Mouse (Mus musculus): ENCODE results near the gene Elac2. TPM values are rescaled to one million over a fixed set of nuclear protein-coding genes. Genes with fewer than 3 reads are reported as not detected.
A peak's percentile ranks its signal among the peaks of the same experiment; 100 is the strongest.

The Elac2 gene
- polyA plus RNA-seq, 1 experiment from 2014 or later: 30.7 TPM

GRCm38 (mm10) chr11:64972418-64972817 is 6.4 kb upstream of the Elac2 start:
- H3K9ac ChIP-seq (replicated peaks): no peak overlapping the region
- 85% methylated on average over 2 of the region's 2 CpGs for WGBS
- H3K27ac ChIP-seq: no peak overlapping the region
- peaks cover 29% of the 10 kb centered on the region for H3K27me3 ChIP-seq
- H3K9me3 ChIP-seq: no peaks in the 10 kb centered on the region
- no peak for ATAC-seq
- no peak overlapping the region for H3K4me2 ChIP-seq (replicated peaks)
- no peaks in the 10 kb centered on the region for H3K36me3 ChIP-seq
- H3K4me1 ChIP-seq (replicated peaks): 0 out of 2 replicates have a peak, but pooled peaks cover 4% of the 10 kb centered on the region
- H3K4me3 ChIP-seq (replicated peaks): no peak overlapping the region

- Histone ChIP-seq H3K4me2 (replicated peaks) (peak overlapping the region; percentile 93), H3K4me3 (replicated peaks) (peak overlapping the region; percentile 89), H3K36me3 (peaks cover 34% of the 10 kb centered on the region), H3K27ac (no peak overlapping the region), H3K4me1 (replicated peaks) (peaks cover 17% of the 10 kb centered on the region), H3K9me3 (no peaks in the 10 kb centered on the region), H3K27me3 (peaks cover 9% of the 10 kb centered on the region), H3K9ac (replicated peaks) (peak overlapping the region; percentile 86)
- ATAC-seq: no peak
- WGBS: 15% methylated on average over 9 of the region's 9 CpGs
These were observed 629 bp downstream of the Elac2 start for GRCm38 (mm10) chr11:64979489-64979845.

- no peak for ATAC-seq
- no peak overlapping the region for H3K4me3 ChIP-seq (replicated peaks)
- no peak overlapping the region for H3K4me2 ChIP-seq (replicated peaks)
- no peak overlapping the region for H3K9ac ChIP-seq (replicated peaks)
- WGBS: 87% methylated on average over 2 of the region's 2 CpGs
- H3K36me3 ChIP-seq: peaks cover 92% of the 10 kb centered on the region
- no peaks in the 10 kb centered on the region for H3K27me3 ChIP-seq
- no peaks in the 10 kb centered on the region for H3K4me1 ChIP-seq (replicated peaks)
- H3K9me3 ChIP-seq: no peaks in the 10 kb centered on the region
- no peak overlapping the region for H3K27ac ChIP-seq
These were observed 9.7 kb downstream of the Elac2 start for GRCm38 (mm10) chr11:64988556-64988955.

- H3K27me3 ChIP-seq: no peaks in the 10 kb centered on the region
- H3K9me3 ChIP-seq: no peaks in the 10 kb centered on the region
- WGBS: 85% methylated on average over 3 of the region's 3 CpGs
- H3K4me2 ChIP-seq (replicated peaks): no peak overlapping the region
- H3K27ac ChIP-seq: no peak overlapping the region
- no peaks in the 10 kb centered on the region for H3K4me1 ChIP-seq (replicated peaks)
- H3K4me3 ChIP-seq (replicated peaks): no peak overlapping the region
- H3K36me3 ChIP-seq: peaks cover 92% of the 10 kb centered on the region
- no peak overlapping the region for H3K9ac ChIP-seq (replicated peaks)
- no peak for ATAC-seq
These were observed 19.6 kb downstream of the Elac2 start for GRCm38 (mm10) chr11:64998439-64998838.

- Histone ChIP-seq H3K36me3 (peaks cover 90% of the 10 kb centered on the region), H3K9ac (replicated peaks) (no peak overlapping the region), H3K27me3 (no peaks in the 10 kb centered on the region), H3K9me3 (no peaks in the 10 kb centered on the region), H3K4me2 (replicated peaks) (no peak overlapping the region), H3K27ac (no peak overlapping the region), H3K4me1 (replicated peaks) (no peaks in the 10 kb centered on the region), H3K4me3 (replicated peaks) (no peak overlapping the region)
- 86% methylated on average over 5 of the region's 5 CpGs for WGBS
- no peak for ATAC-seq
These were observed 20.8 kb downstream of the Elac2 start for GRCm38 (mm10) chr11:64999685-65000084.

- no peaks in the 10 kb centered on the region for H3K27me3 ChIP-seq
- no peak overlapping the region for H3K4me3 ChIP-seq (replicated peaks)
- no peak overlapping the region for H3K27ac ChIP-seq
- no peaks in the 10 kb centered on the region for H3K4me1 ChIP-seq (replicated peaks)
- no peak for ATAC-seq
- peaks cover 85% of the 10 kb centered on the region for H3K36me3 ChIP-seq
- no peak overlapping the region for H3K4me2 ChIP-seq (replicated peaks)
- H3K9me3 ChIP-seq: no peaks in the 10 kb centered on the region
- H3K9ac ChIP-seq (replicated peaks): no peak overlapping the region
- WGBS: 94% methylated on average over 14 of the region's 14 CpGs
These were observed 22.9 kb downstream of the Elac2 start for GRCm38 (mm10) chr11:65001729-65002128.

- H3K27ac ChIP-seq: no peak overlapping the region
- no peak for ATAC-seq
- 89% methylated on average over 5 of the region's 5 CpGs for WGBS
These were observed 24.8 kb downstream of the Elac2 start for GRCm38 (mm10) chr11:65003611-65004010.

GRCm38 (mm10) chr11:65004836-65005235 is 26.0 kb downstream of the Elac2 start:
- whole genome bisulfite sequencing: 90% methylated on average over 3 of the region's 3 CpGs
- Histone ChIP-seq H3K9me3 (no peaks in the 10 kb centered on the region), H3K27me3 (no peaks in the 10 kb centered on the region), H3K4me1 (replicated peaks) (no peaks in the 10 kb centered on the region), H3K4me2 (replicated peaks) (no peak overlapping the region), H3K9ac (replicated peaks) (no peak overlapping the region), H3K4me3 (replicated peaks) (no peak overlapping the region), H3K36me3 (peaks cover 60% of the 10 kb centered on the region), H3K27ac (no peak overlapping the region)
- ATAC-seq: no peak

More at GRCm38 (mm10) chr11:65003611-65004010, 24.8 kb downstream of the Elac2 start:
- H3K27me3 ChIP-seq: no peaks in the 10 kb centered on the region
- no peak overlapping the region for H3K9ac ChIP-seq (replicated peaks)
- H3K4me1 ChIP-seq (replicated peaks): no peaks in the 10 kb centered on the region
- no peaks in the 10 kb centered on the region for H3K9me3 ChIP-seq
- peaks cover 72% of the 10 kb centered on the region for H3K36me3 ChIP-seq
- no peak overlapping the region for H3K4me3 ChIP-seq (replicated peaks)
- H3K4me2 ChIP-seq (replicated peaks): no peak overlapping the region

GRCm38 (mm10) chr11:65006047-65006446 is 27.2 kb downstream of the Elac2 start:
- 89% methylated on average over 4 of the region's 4 CpGs for WGBS
- ATAC-seq: no peak

GRCm38 (mm10) chr11:65013906-65014305 is 35.1 kb downstream of the Elac2 start:
- H3K4me3 ChIP-seq (replicated peaks): no peak overlapping the region
- H3K4me2 ChIP-seq (replicated peaks): no peak overlapping the region
- no peak for ATAC-seq
- H3K27me3 ChIP-seq: no peaks in the 10 kb centered on the region
- H3K36me3 ChIP-seq: peaks cover 12% of the 10 kb centered on the region; the same call in 1 of the 2 replicates
- no peaks in the 10 kb centered on the region for H3K9me3 ChIP-seq
- no peaks in the 10 kb centered on the region for H3K4me1 ChIP-seq (replicated peaks)
- 73% methylated on average over 6 of the region's 6 CpGs for WGBS
- no peak overlapping the region for H3K27ac ChIP-seq
- H3K9ac ChIP-seq (replicated peaks): no peak overlapping the region

More at GRCm38 (mm10) chr11:65006047-65006446, 27.2 kb downstream of the Elac2 start:
- H3K27me3 ChIP-seq: no peaks in the 10 kb centered on the region
- H3K27ac ChIP-seq: no peak overlapping the region
- H3K9me3 ChIP-seq: no peaks in the 10 kb centered on the region
- no peak overlapping the region for H3K4me2 ChIP-seq (replicated peaks)
- peaks cover 48% of the 10 kb centered on the region for H3K36me3 ChIP-seq
- H3K4me3 ChIP-seq (replicated peaks): no peak overlapping the region
- H3K4me1 ChIP-seq (replicated peaks): no peaks in the 10 kb centered on the region
- no peak overlapping the region for H3K9ac ChIP-seq (replicated peaks)

GRCm38 (mm10) chr11:65016754-65017153 is 37.9 kb downstream of the Elac2 start:
- ATAC-seq: no peak
- H3K27me3 ChIP-seq: no peaks in the 10 kb centered on the region
- H3K27ac ChIP-seq: no peak overlapping the region
- WGBS: 96% methylated on average over 1 of the region's 1 CpGs
- no peak overlapping the region for H3K4me2 ChIP-seq (replicated peaks)
- H3K4me3 ChIP-seq (replicated peaks): no peak overlapping the region
- H3K4me1 ChIP-seq (replicated peaks): no peaks in the 10 kb centered on the region
- H3K9ac ChIP-seq (replicated peaks): no peak overlapping the region
- peaks cover 18% of the 10 kb centered on the region; the same call in 1 of the 2 replicates for H3K36me3 ChIP-seq
- H3K9me3 ChIP-seq: no peaks in the 10 kb centered on the region

- WGBS: 81% methylated on average over 4 of the region's 4 CpGs
- Histone ChIP-seq H3K9ac (replicated peaks) (no peak overlapping the region), H3K4me1 (replicated peaks) (no peaks in the 10 kb centered on the region), H3K36me3 (peaks cover 33% of the 10 kb centered on the region), H3K4me2 (replicated peaks) (no peak overlapping the region), H3K27ac (no peak overlapping the region), H3K9me3 (no peaks in the 10 kb centered on the region), H3K27me3 (no peaks in the 10 kb centered on the region), H3K4me3 (replicated peaks) (no peak overlapping the region)
- ATAC-seq: no peak
These were observed 41.9 kb downstream of the Elac2 start for GRCm38 (mm10) chr11:65020744-65021143.

GRCm38 (mm10) chr11:65022771-65023170 is 43.9 kb downstream of the Elac2 start:
- no peak for ATAC-seq
- 94% methylated on average over 11 of the region's 11 CpGs for WGBS
- H3K4me1 ChIP-seq (replicated peaks): no peaks in the 10 kb centered on the region
- no peaks in the 10 kb centered on the region for H3K27me3 ChIP-seq
- no peak overlapping the region for H3K9ac ChIP-seq (replicated peaks)
- no peak overlapping the region for H3K4me3 ChIP-seq (replicated peaks)
- no peaks in the 10 kb centered on the region for H3K9me3 ChIP-seq
- no peak overlapping the region for H3K27ac ChIP-seq
- no peak overlapping the region for H3K4me2 ChIP-seq (replicated peaks)
- H3K36me3 ChIP-seq: peaks cover 24% of the 10 kb centered on the region

Data from midbrain, embryonic 13.5 days (tissue).